Mouse (Mus musculus) thymus, postnatal 0 days (tissue): ENCODE data around the gene Tal1. TPM values are rescaled to one million over a fixed set of nuclear protein-coding genes. Genes with fewer than 3 reads are reported as not detected.

Source experiments
- DNase-seq: peaks from one replicate; pipeline ENCODE4 v3.0.0-alpha.2; 2015; ENCODE audit warnings: low spot score
- polyA plus RNA-seq: library from polyadenylated mRNA; unstranded; fragments of >200 nt; fragmentation: Nextera tagmentation; extraction: Ambion mirVana; gene quantifications from 2 replicates; pipeline ENCODE4 v1.2.1, GENCODE M21; 2015

The Tal1 gene
- polyA plus RNA-seq, 1 experiment from 2014 or later = 0.08 TPM

DNA sequence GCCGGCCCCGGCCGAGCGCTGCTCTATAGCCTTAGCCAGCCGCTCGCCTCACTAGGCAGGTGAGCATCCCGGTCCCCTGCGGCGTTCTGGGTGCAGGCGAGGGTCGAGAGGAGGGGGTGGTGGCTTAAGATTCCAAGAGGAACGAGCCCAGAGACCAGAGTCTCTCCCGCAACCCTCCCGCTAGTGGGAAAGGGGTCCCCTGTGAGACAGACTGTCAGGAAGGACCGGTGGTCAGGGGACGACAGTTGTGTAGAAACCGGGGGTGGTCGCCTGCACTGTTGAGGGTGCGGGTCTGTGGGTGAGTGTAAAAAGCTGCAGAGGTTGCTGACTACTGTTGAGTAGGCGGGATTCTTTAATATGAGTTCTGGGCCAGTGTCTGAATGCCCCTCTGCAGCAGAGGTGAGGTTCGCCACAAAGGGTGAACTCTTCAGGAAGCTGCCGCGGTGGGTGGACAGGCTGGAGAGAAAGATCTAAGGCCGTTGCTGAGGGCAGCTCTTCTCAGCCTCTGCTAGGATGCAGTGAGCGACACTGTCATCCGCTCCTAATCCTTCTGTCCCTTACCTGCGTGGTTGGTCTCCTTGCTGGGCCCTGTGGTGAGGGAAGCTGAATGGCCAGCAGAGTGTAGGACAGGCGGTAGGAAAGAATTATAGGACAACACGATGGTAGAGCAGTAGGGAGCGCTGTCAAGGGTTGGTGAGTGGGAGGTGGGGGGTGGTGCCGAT lies 7.5 kb downstream of the Tal1 start:
- DNase-seq = no peak

DNA sequence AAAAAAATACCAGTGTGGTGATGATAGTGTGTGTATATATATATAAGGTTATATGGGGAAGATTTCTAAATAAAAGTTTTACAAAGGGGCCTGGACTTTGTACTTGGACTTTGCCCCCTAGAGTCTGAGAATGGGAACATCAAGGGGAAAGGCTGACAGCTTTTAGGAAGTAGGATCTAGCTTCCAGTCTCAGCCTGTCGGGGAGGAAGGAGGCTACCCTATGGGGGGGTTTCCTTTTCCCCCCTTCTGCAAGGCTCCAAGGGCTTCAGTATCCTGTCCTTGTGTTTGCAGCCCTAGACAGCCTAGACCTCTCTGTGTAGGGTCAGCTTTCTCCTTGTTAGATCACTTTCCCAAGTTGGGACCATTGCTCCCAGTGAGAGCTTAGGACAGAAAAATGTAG lies 15.4 kb downstream of the Tal1 start:
- DNase-seq = no peak

DNA sequence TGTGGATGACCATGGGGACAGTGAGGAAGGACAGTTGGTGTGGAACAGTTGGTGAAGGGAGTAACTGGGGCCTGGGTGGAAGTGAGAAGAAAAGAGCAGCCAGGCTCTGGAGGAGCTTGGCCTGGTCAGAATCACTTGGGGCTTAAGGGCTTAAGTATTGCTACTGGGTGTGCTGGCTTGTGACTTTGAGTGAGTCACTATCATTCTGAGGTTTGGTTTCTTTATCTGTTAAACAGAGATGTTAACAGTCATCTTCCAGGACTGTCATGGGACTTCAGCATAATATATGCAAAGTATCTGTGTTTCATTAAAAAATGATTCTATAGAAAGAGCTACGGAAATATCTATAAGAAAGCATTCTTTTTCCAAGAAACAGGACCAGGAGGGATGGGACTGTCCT lies 18.6 kb downstream of the Tal1 start:
- no peak for DNase-seq

DNA sequence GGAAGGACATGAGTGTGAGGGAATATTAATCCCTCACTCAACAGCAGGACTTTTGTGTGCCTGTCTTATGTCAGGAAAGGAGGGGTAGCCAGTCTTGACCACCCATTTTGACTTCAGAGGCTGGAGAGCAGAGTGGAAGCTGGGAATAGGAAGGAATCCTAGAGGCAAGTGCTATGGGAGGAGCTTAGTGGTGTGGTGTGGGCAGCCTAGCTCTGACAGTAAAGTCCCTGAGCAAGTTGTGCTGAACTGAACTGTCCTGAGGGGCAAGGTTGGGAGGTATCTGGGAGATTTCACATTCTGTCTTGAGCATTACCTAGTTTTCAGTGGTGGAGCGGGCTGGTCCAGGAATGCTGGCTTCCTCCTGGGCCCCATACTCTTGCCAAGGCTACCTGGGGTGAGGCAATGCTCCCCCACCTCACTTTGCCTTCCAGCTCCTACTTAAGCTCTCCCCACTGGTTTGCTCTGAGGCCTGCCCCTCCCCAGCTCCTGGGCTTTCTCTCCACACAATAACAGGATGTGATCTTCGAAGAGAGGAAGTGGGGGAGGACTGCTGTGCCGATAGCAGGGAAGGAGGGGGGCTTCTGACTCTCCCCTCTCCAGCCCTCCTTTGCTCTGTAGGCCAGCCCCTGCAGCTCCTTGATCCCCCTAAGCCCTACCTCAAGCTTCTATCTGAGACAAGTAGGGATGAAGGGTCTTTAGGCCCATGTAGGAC lies 19.1 kb downstream of the Tal1 start:
- peak; percentile 42 for DNase-seq

DNA sequence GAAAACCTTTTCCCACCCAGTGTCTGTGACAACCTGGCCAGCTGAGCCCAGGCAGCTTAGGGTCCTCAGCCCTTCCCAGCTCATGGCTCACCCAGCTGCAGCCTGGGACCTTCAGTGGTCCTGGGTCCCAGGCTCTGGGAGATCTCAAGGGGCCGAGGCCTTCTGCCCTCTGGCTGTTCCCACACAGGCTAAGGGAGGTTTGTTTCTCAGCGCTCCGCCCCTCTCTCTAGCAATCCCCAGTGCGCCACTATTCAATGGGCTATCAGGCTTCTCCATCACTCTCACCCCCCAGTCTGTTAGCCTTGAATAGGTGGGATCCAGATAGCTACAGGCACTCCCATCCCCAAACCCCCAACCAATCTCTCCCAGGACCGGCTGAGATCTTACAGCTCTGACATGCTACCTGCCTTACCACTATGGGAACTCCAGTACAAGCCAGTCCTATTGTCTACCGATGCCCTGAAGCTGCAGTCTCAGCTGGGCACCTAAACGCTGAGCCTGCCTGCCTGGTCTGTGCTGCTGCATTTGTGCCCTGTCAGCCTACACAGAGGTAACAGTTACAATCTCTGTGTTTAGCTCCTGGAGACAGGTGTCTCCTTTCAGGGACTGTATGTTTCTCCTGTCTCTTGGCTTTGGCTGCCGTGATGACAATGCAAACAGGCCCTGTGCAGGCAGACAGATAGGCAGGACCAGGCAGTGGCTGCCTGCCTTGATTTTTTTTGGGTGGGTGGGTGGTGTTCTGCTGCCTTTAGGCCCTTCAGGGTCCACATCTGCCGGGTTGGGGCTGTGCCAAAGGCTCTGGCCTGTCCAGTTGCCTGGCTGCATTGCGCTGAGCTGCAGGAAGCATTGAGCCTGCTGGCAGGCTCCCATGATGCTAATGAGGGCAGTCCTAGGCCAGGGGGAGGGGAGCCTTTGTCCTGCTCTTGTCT lies 22.9 kb downstream of the Tal1 start:
- DNase-seq = no peak

DNA sequence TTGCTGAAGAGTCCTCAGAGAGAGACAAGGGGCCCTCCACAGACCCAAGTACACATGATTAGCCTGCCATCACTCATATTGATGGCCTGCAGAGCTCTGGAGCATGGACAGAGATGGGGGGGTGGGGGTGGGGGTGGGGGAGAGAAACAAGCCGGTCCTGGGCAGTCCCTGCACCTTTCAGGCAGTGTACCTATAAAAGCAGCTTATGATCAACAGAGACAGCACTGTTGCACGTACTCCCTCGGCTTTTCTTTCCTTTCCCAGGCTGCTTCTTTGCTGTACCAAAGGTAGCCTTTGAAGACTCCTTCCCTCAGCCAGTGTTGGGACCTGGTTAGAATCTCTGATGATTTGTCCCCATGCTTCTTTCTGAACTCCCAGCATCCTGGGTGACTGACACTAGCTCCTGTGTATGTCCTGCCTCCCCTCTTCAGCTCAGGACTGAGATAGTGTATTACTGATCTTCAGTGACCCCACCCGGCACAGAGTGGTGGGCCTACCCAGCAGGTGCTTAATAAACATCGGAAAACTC lies 23.7 kb downstream of the Tal1 start:
- no peak for DNase-seq

DNA sequence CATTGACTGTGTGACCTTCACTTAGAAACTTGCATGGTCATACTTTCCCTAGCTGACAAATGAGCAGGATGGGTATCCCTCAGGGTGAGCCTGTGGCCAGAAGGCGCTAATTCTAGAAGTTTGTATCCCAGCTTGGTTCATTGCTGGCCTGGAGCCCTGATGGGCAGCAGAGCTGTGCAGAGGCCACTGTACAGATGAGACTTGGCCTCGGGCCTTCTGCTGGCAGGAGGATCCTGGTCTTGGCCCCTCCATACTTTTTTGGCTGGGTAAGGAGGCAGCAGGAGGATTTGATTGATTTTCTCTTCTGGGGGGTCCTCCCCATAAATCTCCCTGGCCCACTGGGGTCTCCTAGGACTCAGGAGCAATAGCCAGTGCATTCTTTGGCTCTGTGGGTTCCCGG lies 26.8 kb downstream of the Tal1 start:
- DNase-seq = no peak

DNA sequence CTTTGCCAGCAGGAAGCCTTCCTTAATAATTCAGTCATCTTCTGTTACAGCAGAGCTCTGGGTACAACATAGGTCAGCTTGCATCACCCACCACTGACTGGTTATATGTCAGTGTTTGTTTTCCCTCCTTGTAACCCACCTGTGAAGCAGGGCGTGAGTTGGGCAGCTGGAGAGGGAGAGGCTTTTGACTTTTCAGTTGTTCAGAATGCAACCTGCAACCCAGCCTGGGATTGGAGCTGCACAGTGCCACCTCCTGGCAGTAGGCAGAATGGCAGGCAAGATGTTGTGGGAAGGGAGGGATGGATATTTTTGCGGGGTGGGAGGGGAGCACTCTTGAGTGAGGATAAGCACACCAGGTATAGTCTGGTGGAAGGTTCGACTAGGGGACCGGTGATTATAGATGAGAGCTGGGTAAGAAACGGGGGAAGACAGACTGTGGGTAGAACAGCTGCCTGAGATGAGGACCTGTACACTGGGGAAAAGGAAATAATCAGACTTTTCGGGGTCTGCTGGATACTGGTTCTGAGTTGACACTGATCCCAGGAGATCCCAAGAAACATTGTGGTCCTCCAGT lies 29.4 kb downstream of the Tal1 start:
- DNase-seq = peak; percentile 55

DNA sequence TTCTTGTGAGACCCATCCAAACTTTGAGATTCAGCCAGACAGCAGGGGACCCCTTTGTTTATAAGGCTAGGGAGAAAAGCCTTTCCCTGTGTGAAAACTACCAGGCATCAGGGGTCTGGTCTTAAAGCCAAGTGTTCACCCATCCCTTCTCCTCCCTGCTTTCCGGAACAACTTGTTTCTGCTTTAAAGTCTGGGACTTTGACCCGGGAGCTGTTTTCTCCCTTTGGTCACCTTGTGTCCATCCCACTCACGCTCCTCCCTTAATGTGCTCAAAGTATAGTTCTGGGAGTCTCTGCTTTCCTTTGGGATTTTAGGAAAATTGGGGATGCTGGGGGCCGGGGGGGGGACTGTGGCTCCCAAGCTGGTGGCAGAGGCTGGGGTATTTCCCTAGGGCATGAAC lies 30.0 kb downstream of the Tal1 start:
- DNase-seq = no peak

DNA sequence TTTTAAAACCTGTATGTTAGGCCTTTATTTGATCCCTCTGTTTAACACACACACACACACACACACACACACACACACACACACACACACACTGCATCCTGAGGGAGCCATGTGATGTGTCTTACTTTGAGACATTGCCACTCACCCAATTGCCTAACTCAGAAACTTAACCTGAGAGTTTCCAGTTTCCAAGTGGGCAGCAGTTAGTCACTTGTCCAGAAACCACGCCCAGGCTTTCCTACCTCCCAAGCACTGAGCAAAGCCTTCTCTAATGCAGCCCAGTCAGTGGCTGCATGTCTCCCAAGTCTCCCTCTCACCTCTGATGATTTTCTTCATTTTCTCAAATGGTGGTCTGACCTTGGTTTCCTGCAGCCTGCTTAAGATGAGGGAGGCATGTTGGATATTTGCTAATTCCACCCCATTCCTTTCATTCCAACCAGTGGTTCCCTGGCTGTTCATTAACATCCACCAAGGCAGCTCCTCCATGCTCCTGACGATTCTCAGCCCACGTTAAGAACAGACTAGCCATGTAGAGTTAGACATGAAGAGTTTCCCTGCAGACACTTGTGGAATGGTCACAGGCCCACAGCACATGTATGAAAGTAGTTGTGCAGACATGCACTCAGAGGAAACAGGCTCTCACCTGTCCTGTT lies 30.7 kb downstream of the Tal1 start:
- no peak for DNase-seq

DNA sequence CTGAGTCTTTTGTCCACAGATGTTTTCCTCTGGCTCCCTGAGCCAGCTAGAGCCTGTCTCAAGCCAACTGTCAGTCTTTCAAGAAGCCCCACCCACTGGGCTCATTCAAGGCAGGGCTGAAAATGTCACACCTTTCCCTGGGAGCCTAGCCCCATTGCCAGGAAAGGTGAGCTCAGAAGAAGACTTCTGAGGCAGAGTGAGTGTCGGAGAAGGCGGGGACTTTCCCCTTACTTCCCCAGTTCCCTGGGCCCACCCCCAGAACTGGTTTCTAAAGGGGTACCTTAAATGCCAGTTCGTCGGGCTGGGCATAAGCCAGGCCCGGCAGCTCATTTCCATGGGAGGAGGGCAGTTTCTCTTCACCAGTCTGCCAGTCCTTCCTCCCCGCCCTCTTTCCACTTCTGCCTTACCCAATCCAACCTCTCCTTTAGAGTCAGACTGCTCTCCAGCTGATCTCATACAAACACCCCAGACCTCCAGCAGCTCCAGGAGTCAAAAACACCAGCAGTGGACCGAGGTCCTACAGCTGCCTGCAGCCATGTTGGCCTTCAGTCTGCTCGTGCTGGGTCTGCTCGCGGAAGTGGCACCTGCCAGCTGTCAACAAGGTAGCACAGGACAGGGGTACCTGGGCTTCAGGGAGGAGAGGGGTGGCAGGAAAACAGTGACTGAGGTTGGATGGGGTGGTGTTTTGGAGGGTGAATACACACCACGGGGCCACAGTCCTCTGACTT lies 32.5 kb downstream of the Tal1 start, which contains the start of gene Pdzk1ip1:
TSS of gene Pdzk1ip1 (plus strand) at position 98 of the 728 bp plus-strand sequence.
- no peak for DNase-seq

DNA sequence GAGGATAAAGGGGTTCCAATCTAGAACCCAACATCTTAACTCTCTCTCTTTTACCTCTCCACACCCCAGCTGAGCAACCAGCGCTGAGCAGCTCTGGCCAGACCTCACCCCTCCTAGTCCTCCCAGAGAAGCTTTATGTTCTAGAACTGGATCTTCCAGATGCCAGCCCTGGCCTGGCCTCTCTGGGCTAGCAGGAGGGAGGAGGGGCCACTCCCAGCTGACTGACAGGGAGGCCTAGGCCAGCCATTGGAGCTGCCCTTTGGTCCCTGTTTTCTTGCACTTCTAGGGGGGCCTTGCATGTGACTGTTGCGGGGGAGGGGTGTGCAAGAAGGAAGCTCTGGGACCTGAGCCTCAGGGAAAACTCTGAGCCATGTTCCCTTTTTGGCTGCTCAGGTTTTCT lies 34.4 kb downstream of the Tal1 start:
- DNase-seq = no peak

DNA sequence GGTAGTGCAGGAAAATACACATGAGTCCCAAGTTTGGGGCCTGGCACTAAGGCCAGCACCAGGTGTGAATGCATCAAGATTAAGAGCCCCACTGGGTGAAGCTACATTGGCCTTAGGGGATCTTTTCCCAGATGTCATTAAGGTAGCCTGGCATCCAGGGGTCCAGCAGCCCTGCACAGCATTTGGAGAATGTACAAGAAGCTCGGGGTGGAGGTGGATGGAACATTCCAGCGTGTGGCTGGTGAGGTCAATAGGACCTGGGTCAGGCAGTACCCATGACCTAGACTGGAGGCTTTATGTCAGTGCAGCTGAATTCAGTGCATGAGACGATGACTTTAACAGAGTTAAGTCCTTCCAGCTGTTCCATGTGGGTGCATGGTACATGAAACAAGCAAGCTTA lies 35.6 kb downstream of the Tal1 start:
- DNase-seq = no peak

DNA sequence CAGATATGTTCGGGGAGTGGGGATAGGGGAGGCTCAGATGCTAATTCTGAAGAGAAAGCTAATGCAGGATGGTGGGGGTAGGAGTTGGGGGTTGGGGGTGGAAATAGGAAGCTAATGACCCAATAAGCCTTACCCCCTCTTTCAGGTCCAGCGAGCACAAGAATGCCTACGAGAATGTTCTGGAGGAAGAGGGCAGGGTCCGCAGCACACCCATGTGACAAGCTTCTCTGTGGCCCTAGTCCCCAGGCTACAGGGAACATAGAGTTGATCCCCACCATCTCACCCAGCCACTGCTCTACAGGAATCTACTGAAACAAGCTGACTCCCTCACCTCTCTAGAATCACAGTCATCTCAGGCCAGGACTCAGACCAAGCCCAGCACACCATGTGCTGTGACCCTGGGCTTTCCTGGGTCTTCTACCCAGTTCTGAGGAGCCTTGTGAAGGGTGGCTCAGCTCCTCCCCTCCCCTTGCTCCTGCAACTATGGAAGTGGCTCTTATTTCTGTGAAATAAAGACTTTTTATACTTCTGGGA lies 37.2 kb downstream of the Tal1 start:
- DNase-seq = no peak

DNA sequence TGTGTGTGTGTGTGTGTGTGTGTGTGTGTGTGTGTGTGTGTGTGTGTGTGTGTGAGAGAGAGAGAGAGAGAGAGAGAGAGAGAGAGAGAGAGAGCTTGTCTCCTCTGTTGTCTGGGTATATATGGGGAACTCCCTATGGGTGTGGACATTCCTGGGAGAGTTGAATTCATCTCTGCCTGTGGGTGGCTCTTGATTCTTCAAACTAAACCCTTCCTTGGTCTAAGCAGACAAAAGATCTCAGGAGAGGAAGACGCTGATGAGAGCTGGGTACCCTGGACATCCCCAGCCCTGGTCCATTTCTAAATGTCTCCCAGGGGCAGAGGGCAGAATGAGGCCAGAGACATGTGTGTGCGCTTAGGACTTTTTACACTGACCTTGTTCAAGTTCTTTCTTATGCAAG lies 37.8 kb downstream of the Tal1 start:
- DNase-seq = no peak

DNA sequence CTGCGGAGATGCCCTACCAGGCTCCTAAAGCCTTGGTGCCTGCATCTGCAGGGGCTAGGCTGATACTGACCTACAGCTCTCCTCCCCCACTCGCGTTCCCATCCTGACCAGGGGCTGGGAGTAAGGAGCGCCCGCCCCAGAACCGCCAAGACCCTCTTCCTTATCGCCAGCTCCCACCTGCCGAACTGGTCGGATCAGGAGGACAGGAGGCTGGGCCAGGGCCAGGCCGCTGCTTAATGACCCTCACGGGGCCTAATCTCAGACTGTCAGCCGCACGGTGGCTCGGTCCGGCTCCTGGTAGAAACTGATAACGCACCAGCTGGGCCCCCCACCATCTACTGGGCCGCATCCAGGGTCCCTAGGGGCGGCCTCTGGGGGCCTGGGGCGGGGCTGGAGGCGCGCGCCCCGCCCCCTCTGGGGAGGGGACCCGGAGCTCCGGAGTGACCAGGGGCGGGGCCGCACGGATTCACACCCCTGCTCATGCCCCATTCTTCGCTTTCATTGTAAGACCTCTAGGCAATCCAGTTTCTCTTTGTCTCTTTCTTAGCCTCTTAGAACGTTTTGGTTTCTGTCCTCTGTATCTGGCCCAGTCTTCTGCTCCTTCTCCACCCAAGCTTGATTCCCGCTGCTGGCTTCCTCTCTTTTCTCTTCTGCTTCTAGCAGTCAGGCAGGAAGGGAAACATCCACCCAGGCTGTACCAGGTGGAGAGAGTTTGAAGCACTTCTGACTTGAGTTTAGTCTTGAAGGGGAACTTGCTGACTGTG lies 39.6 kb downstream of the Tal1 start:
- no peak for DNase-seq

DNA sequence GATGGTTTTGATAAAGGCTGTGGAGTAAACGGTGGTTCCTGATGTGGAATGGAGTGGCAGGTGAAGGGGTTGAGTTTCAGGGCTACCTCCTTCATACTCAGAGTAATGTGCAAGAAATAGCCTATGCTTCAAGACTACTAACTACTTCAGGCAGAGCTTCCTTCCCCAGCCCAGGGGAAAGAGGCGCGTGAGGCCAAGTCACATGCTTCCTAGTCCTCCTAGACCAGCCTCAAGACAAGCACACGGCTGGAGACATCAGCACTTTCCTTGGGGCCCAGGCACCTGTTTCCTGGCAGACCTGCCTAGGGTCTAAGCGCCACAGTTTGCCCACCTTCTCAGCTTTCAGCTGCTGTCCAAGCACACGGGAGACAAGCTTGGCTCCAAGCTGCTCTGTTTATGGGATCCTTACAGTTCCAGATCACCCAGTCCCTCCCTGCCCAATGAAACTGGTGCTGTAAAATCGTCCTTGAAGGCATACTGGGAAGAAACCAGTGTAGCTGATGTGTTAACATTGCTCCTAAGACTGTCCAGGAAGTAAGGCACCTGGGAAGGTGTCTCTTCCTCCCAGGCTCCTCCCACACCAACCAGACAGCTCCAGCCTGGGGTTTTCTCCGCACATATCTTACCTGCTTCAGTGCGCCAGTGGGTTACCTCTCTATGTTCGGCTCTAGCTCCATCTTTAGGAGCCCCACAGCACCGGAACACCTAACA lies 40.4 kb downstream of the Tal1 start:
- DNase-seq = no peak

DNA sequence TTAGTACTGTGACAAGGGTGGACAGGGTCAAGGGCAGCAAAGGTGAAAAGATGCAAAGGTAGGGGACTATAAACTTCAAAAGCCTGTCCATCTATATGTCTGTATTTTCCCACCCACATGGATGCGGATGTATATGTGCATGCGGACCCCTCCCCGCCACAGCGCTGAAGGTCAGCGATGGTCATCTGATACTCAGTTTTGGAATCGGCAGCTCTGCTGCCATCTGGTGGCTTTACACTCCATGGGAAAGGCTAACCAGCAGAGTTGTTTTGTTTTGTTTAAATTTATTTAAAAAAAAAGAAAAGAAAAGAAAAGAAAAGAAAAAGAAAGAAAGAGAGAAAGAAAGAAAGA lies 40.9 kb downstream of the Tal1 start:
- DNase-seq = no peak

DNA sequence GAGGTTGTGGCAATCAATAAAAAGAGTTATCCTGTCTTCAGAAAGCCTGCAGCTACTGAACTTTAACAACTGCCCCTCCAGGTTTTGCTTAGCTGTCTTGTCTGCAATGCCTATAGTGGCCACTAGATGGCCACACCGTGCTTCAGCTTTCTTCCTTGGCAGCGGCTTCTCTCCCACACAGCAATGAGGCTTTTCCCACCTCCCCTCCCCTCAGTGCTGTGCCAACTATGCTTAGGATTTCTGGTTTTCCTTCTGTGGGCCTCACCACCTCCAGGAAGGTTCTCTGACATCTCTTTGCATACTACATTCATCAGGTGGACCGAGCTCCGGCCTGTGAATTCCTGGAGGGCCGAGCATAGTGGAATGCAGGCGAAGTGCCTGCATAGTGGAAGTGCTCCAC lies 45.5 kb downstream of the Tal1 start:
- peak; percentile 51 for DNase-seq
